Comparison of ENCODE assay signal across 11 mouse cellular contexts in genomic region chr13:36540231-36540630, GRCm38 (mm10).
A peak's percentile ranks its signal among the peaks of the same experiment; 100 is the strongest.
DNase-seq lines count a peak whose midpoint lies in the region; ATAC-seq and TF ChIP-seq lines count a peak whose summit lies in the region.
"Had no signal": no experiment of that assay in that cellular context is flagged by ENCODE, and none has a peak within 500 bp of the region (broad histone marks: within the 10 kb centered on the region; RNA-seq: fewer than 3 reads in every experiment).

No protein-coding gene starts in this region.

- no peak for TF ChIP-seq EP300 in lung, postnatal 0 days (IDR thresholded peaks at IDR 0.05)

- no peak overlapping the region for H3K4me2 ChIP-seq in intestine, embryonic 14.5 days (ENCODE audit: low read length)
- no peak overlapping the region for H3K4me2 ChIP-seq in intestine, embryonic 16.5 days (ENCODE audit: low read depth, low read length)
- H3K4me2 ChIP-seq in lung, postnatal 0 days (replicated peaks; ENCODE audit: low read depth, low read length), result no peak overlapping the region
- H3K4me2 ChIP-seq in liver, embryonic 12.5 days, result no peak overlapping the region
- H3K4me2 ChIP-seq: embryonic facial prominence, embryonic 15.5 days had no signal

- no peaks in the 10 kb centered on the region for H3K27me3 ChIP-seq in intestine, embryonic 14.5 days (replicated peaks; ENCODE audit: control insufficient read depth, insufficient read depth, low read length)
- no peaks in the 10 kb centered on the region for H3K27me3 ChIP-seq in intestine, embryonic 16.5 days (replicated peaks; ENCODE audit: control insufficient read depth, insufficient read depth, low read length)
- no peaks in the 10 kb centered on the region for H3K27me3 ChIP-seq in embryonic facial prominence, embryonic 10.5 days (replicated peaks; ENCODE audit: low read depth, poor library complexity, severe bottlenecking)
- no peaks in the 10 kb centered on the region for H3K27me3 ChIP-seq in lung, postnatal 0 days (replicated peaks; ENCODE audit: insufficient read depth, low read length)
- H3K27me3 ChIP-seq in liver, embryonic 12.5 days (replicated peaks), result no peaks in the 10 kb centered on the region
- no peaks in the 10 kb centered on the region for H3K27me3 ChIP-seq in thymus, adult 2 months (ENCODE audit: control insufficient read depth, insufficient read depth, low read length)
- H3K27me3 ChIP-seq: embryonic facial prominence, embryonic 15.5 days had no signal

- WGBS in intestine, embryonic 14.5 days, result 42% methylated on average over 10 of the region's 10 CpGs
- WGBS in intestine, embryonic 16.5 days, result 48% methylated on average over 10 of the region's 10 CpGs
- WGBS in embryonic facial prominence, embryonic 10.5 days, result 40% methylated on average over 10 of the region's 10 CpGs
- 54% methylated on average over 10 of the region's 10 CpGs for WGBS in lung, postnatal 0 days
- 68% methylated on average over 10 of the region's 10 CpGs for WGBS in liver, embryonic 12.5 days (ENCODE audit: insufficient replicate concordance)
- 97% methylated on average over 10 of the region's 10 CpGs for WGBS in thymus, adult 2 months

- no peaks in the 10 kb centered on the region for H3K36me3 ChIP-seq in intestine, embryonic 14.5 days (ENCODE audit: control insufficient read depth, insufficient read depth, low read length)
- no peaks in the 10 kb centered on the region for H3K36me3 ChIP-seq in intestine, embryonic 16.5 days (ENCODE audit: control insufficient read depth, insufficient read depth, low read length)
- no peaks in the 10 kb centered on the region for H3K36me3 ChIP-seq in embryonic facial prominence, embryonic 10.5 days (replicated peaks)
- no peaks in the 10 kb centered on the region for H3K36me3 ChIP-seq in lung, postnatal 0 days (ENCODE audit: insufficient read depth, low read length)
- H3K36me3 ChIP-seq in liver, embryonic 12.5 days, result no peaks in the 10 kb centered on the region
- no peaks in the 10 kb centered on the region for H3K36me3 ChIP-seq in thymus, adult 2 months (ENCODE audit: control insufficient read depth, insufficient read depth, low read length)
- H3K36me3 ChIP-seq: embryonic facial prominence, embryonic 15.5 days had no signal

- no peaks in the 10 kb centered on the region for H3K9me3 ChIP-seq in intestine, embryonic 14.5 days (ENCODE audit: control insufficient read depth, low read length)
- no peaks in the 10 kb centered on the region for H3K9me3 ChIP-seq in intestine, embryonic 16.5 days (ENCODE audit: control insufficient read depth, low read length)
- H3K9me3 ChIP-seq in embryonic facial prominence, embryonic 10.5 days, result no peaks in the 10 kb centered on the region
- no peaks in the 10 kb centered on the region for H3K9me3 ChIP-seq in lung, postnatal 0 days (ENCODE audit: low read length)
- H3K9me3 ChIP-seq in liver, embryonic 12.5 days (replicated peaks), result no peaks in the 10 kb centered on the region
- H3K9me3 ChIP-seq: embryonic facial prominence, embryonic 15.5 days had no signal

- no peak for TF ChIP-seq CTCF in lung, postnatal 0 days (IDR thresholded peaks at IDR 0.05)
- TF ChIP-seq CTCF in thymus, adult 2 months (IDR thresholded peaks at IDR 0.05; ENCODE audit: borderline replicate concordance, control insufficient read depth, extremely low read depth, insufficient read depth, low read length, poor library complexity), result no peak

- no peak for TF ChIP-seq POLR2A in thymus, adult 2 months (IDR thresholded peaks at IDR 0.05; ENCODE audit: control insufficient read depth, extremely low read depth, insufficient read depth, low read length, poor library complexity)

- no peak for ATAC-seq in intestine, embryonic 14.5 days (replicated peaks; ENCODE audit: low FRiP score, low TSS enrichment, low read depth)
- ATAC-seq in intestine, embryonic 16.5 days, result no peak
- 0 out of 2 replicates have a peak, but pooled peaks have one; percentile 30 for ATAC-seq in lung, postnatal 0 days
- no peak for ATAC-seq in liver, embryonic 12.5 days

- DNase-seq in intestine, embryonic 14.5 days (ENCODE audit: low spot score), result peak; percentile 47
- peak; percentile 21 for DNase-seq in embryonic facial prominence, embryonic 10.5 days (ENCODE audit: low spot score)
- peak; percentile 66 for DNase-seq in heart, postnatal 10 days
- no peak for DNase-seq in lung, postnatal 0 days (ENCODE audit: low spot score)
- DNase-seq in MN1 (ENCODE audit: low spot score), result no peak
- DNase-seq in thymus, adult 2 months, result no peak
- DNase-seq: right cerebral cortex, postnatal 25 days had no signal

- H3K4me1 ChIP-seq in intestine, embryonic 14.5 days (replicated peaks; ENCODE audit: control insufficient read depth, insufficient read depth, low read length), result no peaks in the 10 kb centered on the region
- no peaks in the 10 kb centered on the region for H3K4me1 ChIP-seq in intestine, embryonic 16.5 days (ENCODE audit: control insufficient read depth, insufficient read depth, low read length)
- peaks cover 35% of the 10 kb centered on the region for H3K4me1 ChIP-seq in embryonic facial prominence, embryonic 10.5 days
- no peaks in the 10 kb centered on the region for H3K4me1 ChIP-seq in lung, postnatal 0 days (ENCODE audit: insufficient read depth, low read depth, low read length)
- 0 out of 2 replicates have a peak, but pooled peaks cover 4% of the 10 kb centered on the region for H3K4me1 ChIP-seq in liver, embryonic 12.5 days
- no peaks in the 10 kb centered on the region for H3K4me1 ChIP-seq in thymus, adult 2 months (replicated peaks; ENCODE audit: control insufficient read depth, insufficient read depth, low read length)

- intact Hi-C loops in heart, postnatal 10 days (cut with DNase I), result no loop called here

- no peak overlapping the region for H3K4me3 ChIP-seq in intestine, embryonic 14.5 days (ENCODE audit: low read depth, low read length)
- no peak overlapping the region for H3K4me3 ChIP-seq in intestine, embryonic 16.5 days (ENCODE audit: low read length)
- H3K4me3 ChIP-seq in embryonic facial prominence, embryonic 10.5 days, result no peak overlapping the region
- H3K4me3 ChIP-seq in lung, postnatal 0 days (ENCODE audit: low read depth, low read length), result no peak overlapping the region
- no peak overlapping the region for H3K4me3 ChIP-seq in liver, embryonic 12.5 days
- H3K4me3 ChIP-seq in thymus, adult 2 months (ENCODE audit: control insufficient read depth, insufficient read depth, low read length), result no peak overlapping the region
- H3K4me3 ChIP-seq: embryonic facial prominence, embryonic 15.5 days; layer of hippocampus, adult 2 months had no signal

- H3K9ac ChIP-seq in intestine, embryonic 14.5 days (ENCODE audit: low read length), result no peak overlapping the region
- no peak overlapping the region for H3K9ac ChIP-seq in intestine, embryonic 16.5 days (ENCODE audit: low read depth, low read length)
- no peak overlapping the region for H3K9ac ChIP-seq in lung, postnatal 0 days (replicated peaks; ENCODE audit: low read depth)
- H3K9ac ChIP-seq in liver, embryonic 12.5 days, result no peak overlapping the region
- H3K9ac ChIP-seq: embryonic facial prominence, embryonic 15.5 days had no signal

- no peak overlapping the region for H3K27ac ChIP-seq in intestine, embryonic 14.5 days (ENCODE audit: low read depth)
- no peak overlapping the region for H3K27ac ChIP-seq in intestine, embryonic 16.5 days (ENCODE audit: low read length)
- H3K27ac ChIP-seq in embryonic facial prominence, embryonic 10.5 days (replicated peaks), result no peak overlapping the region; the same call in 1 of the 2 replicates
- no peak overlapping the region for H3K27ac ChIP-seq in lung, postnatal 0 days (ENCODE audit: low read length)
- no peak overlapping the region for H3K27ac ChIP-seq in liver, embryonic 12.5 days
- no peak overlapping the region for H3K27ac ChIP-seq in thymus, adult 2 months (ENCODE audit: control insufficient read depth, insufficient read depth, low read length)
- H3K27ac ChIP-seq: embryonic facial prominence, embryonic 15.5 days; layer of hippocampus, adult 2 months had no signal

Comparison
In these comparisons a context has a peak if more than half of its experiments do, and no peak if none do; other contexts are left out.
1. DNase-seq: peak in intestine, embryonic 14.5 days (single experiment), embryonic facial prominence, embryonic 10.5 days (single experiment) and heart, postnatal 10 days (2 of 2); none in lung, postnatal 0 days (single experiment), MN1 (single experiment) and thymus, adult 2 months (single experiment).